Mouse (Mus musculus): ENCODE data around the gene Gm5089.

Gene Gm5089

GRCm38 (mm10) chr14:122478574-122479011, 27.7 kb upstream of the Gm5089 start:
- CTCF ChIA-PET: interaction anchor here (0.5 to 1.0 kb wide), 3 partner anchors 9 to 419 kb away, joined by 4 to 6 read pairs (median 5); partner anchors contain the start of gene Zic5

- CTCF ChIA-PET: interaction anchor here (0.6 to 1.0 kb wide), 2 partner anchors 9 to 418 kb away, joined by 4 to 5 read pairs; no protein-coding TSS in a partner anchor
Measured at GRCm38 (mm10) chr14:122477971-122478573, 27.2 kb upstream of the Gm5089 start.

GRCm38 (mm10) chr14:122477261-122477671, 26.4 kb upstream of the Gm5089 start:
- CTCF ChIA-PET: interaction anchor here (0.6 kb wide), 1 partner anchor 11 kb away, joined by 4 read pairs; no protein-coding TSS in a partner anchor

GRCm38 (mm10) chr14:122476822-122477215, 25.9 kb upstream of the Gm5089 start:
- CTCF ChIA-PET: interaction anchor here (0.6 to 0.8 kb wide), 2 partner anchors 10 to 12 kb away, joined by 3 to 4 read pairs; no protein-coding TSS in a partner anchor

GRCm38 (mm10) chr14:122476041-122476821, 25.3 kb upstream of the Gm5089 start:
- CTCF ChIA-PET: interaction anchor here (0.8 kb wide), 1 partner anchor 13 kb away, joined by 3 read pairs; no protein-coding TSS in a partner anchor

- CTCF ChIA-PET: no interaction called here
Measured at GRCm38 (mm10) chr14:122475557-122476040, 24.7 kb upstream of the Gm5089 start.

- CTCF ChIA-PET: no interaction called here
Measured at GRCm38 (mm10) chr14:122474891-122475556, 24.1 kb upstream of the Gm5089 start, which contains the start of gene Zic2. Gene Zic2 (plus strand): TSS chr14:122475435.

GRCm38 (mm10) chr14:122474041-122474890, 23.4 kb upstream of the Gm5089 start:
- CTCF ChIA-PET: no interaction called here

GRCm38 (mm10) chr14:122473211-122473751, 22.4 kb upstream of the Gm5089 start:
- CTCF ChIA-PET: interaction anchor here (0.6 kb wide), 1 partner anchor 1049 kb away, joined by 4 read pairs; no protein-coding TSS in a partner anchor

GRCm38 (mm10) chr14:122472647-122473046, 21.7 kb upstream of the Gm5089 start:
- CTCF ChIA-PET: no interaction called here

- CTCF ChIA-PET: no interaction called here
Measured at GRCm38 (mm10) chr14:122472161-122472560, 21.2 kb upstream of the Gm5089 start.

GRCm38 (mm10) chr14:122471449-122472085, 20.7 kb upstream of the Gm5089 start:
- CTCF ChIA-PET: no interaction called here

- CTCF ChIA-PET: interaction anchor here (0.9 kb wide), 1 partner anchor 22 kb away, joined by 3 read pairs; no protein-coding TSS in a partner anchor
Measured at GRCm38 (mm10) chr14:122468971-122469755, 18.2 kb upstream of the Gm5089 start.

GRCm38 (mm10) chr14:122467926-122468841, 17.3 kb upstream of the Gm5089 start:
- CTCF ChIA-PET: interaction anchor here (0.5 to 0.9 kb wide), 2 partner anchors 12 to 23 kb away, joined by 3 read pairs; no protein-coding TSS in a partner anchor

GRCm38 (mm10) chr14:122466756-122467362, 15.9 kb upstream of the Gm5089 start:
- CTCF ChIA-PET: interaction anchor here (0.6 kb wide), 1 partner anchor 10 kb away, joined by 4 read pairs; no protein-coding TSS in a partner anchor

GRCm38 (mm10) chr14:122465931-122466490, 15.1 kb upstream of the Gm5089 start:
- CTCF ChIA-PET: interaction anchor here (0.7 kb wide), 1 partner anchor 13 kb away, joined by 6 read pairs; no protein-coding TSS in a partner anchor
